13 mouse cellular contexts compared by ENCODE assay signal in the genomic region with DNA sequence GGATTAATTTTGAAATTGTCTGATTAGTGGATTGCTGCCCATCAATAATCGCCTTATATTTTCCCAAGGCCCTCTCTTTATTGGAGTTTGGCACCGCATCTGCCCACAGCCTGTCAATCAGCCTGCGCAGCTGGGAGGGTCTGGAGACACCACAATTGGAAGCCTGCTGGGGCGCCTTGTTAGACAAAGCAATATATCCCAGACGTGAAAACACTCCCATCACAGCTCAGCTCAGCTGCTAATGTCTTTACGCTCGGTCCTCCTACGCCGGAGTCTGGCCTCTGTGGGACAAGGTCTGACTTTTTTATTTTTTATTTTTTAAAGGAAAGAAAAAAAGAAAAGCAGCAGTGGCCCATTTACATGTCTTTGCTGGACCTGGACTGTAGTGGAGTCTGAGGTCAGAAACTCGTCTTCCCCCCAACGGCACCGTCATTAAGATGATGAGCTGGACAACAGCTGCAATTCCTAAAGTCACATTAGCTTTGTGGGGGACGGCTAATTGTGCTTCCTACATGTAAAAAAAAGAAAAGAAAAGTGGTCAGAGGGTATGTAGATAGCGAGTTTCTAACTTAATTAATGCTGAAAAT.
A peak's percentile ranks its signal among the peaks of the same experiment; 100 is the strongest.
DNase-seq lines count a peak whose midpoint lies in the region; ATAC-seq lines count a peak whose summit lies in the region.
"Had no signal": no experiment of that assay in that cellular context is flagged by ENCODE, and none has a peak within 500 bp of the region (broad histone marks: within the 10 kb centered on the region; RNA-seq: fewer than 3 reads in every experiment).

No protein-coding gene starts in this region.

- no peaks in the 10 kb centered on the region for H3K9me3 ChIP-seq in kidney, embryonic 14.5 days (ENCODE audit: control insufficient read depth, low read length)
- no peaks in the 10 kb centered on the region for H3K9me3 ChIP-seq in forebrain, embryonic 14.5 days (replicated peaks; ENCODE audit: control insufficient read depth, low read length)

- H3K9ac ChIP-seq in kidney, embryonic 14.5 days (ENCODE audit: low read depth, low read length), result no peak overlapping the region
- H3K9ac ChIP-seq in forebrain, embryonic 14.5 days (ENCODE audit: low read length), result no peak overlapping the region

- ATAC-seq in kidney, embryonic 14.5 days (ENCODE audit: low FRiP score, low TSS enrichment), result peak; percentile 60; the same call in 1 of the 2 replicates
- peak; percentile 93 for ATAC-seq in forebrain, embryonic 14.5 days
- ATAC-seq: intestine, embryonic 16.5 days; Patski had no signal

- H3K4me1 ChIP-seq in kidney, embryonic 14.5 days (ENCODE audit: control insufficient read depth, insufficient read depth, low read length), result no peaks in the 10 kb centered on the region
- peaks cover 9% of the 10 kb centered on the region for H3K4me1 ChIP-seq in forebrain, embryonic 14.5 days (ENCODE audit: control insufficient read depth, insufficient read depth, low read length)

- no peaks in the 10 kb centered on the region; the same call in 1 of the 2 replicates for H3K27me3 ChIP-seq in kidney, embryonic 14.5 days (ENCODE audit: control insufficient read depth, insufficient read depth, low read length)
- H3K27me3 ChIP-seq in forebrain, embryonic 14.5 days (replicated peaks; ENCODE audit: control insufficient read depth, insufficient read depth, low read length), result no peaks in the 10 kb centered on the region

- peak overlapping the region; percentile 30 for H3K4me2 ChIP-seq in kidney, embryonic 14.5 days (replicated peaks; ENCODE audit: low read depth, low read length)
- peak overlapping the region; percentile 25; the same call in 1 of the 2 replicates for H3K4me2 ChIP-seq in forebrain, embryonic 14.5 days (ENCODE audit: low read length)

- no peak for DNase-seq in kidney, adult 9 months
- DNase-seq in MN1 (ENCODE audit: low spot score), result peak; percentile 28
- DNase-seq in forebrain, embryonic 14.5 days (ENCODE audit: low spot score), result peak; percentile 85
- DNase-seq in mesoderm, embryonic 11.5 days (ENCODE audit: low read depth, low spot score), result peak; percentile 43
- no peak for DNase-seq in spleen, postnatal 10 days (ENCODE audit: low spot score in 2 of 2)
- DNase-seq in thymus, postnatal 36 days, result no peak
- DNase-seq in natural killer cell, adult 2 months (ENCODE audit: low spot score in 2 of 2), result no peak
- DNase-seq: B cell, adult 2 months; right cerebral cortex, postnatal 25 days; thymus, adult 2 months had no signal

- H3K4me3 ChIP-seq in kidney, embryonic 14.5 days (ENCODE audit: low read length), result no peak overlapping the region
- no peak overlapping the region for H3K4me3 ChIP-seq in forebrain, embryonic 14.5 days (ENCODE audit: low read depth, low read length)

- H3K27ac ChIP-seq in kidney, embryonic 14.5 days (ENCODE audit: low read depth, low read length), result no peak overlapping the region
- peak overlapping the region; percentile 33; the same call in 1 of the 2 replicates for H3K27ac ChIP-seq in forebrain, embryonic 14.5 days (ENCODE audit: low read depth, low read length)

- 20% methylated on average over 14 of the region's 14 CpGs for WGBS in kidney, embryonic 14.5 days
- 13% methylated on average over 14 of the region's 14 CpGs for WGBS in forebrain, embryonic 14.5 days

- no peaks in the 10 kb centered on the region for H3K36me3 ChIP-seq in kidney, embryonic 14.5 days (ENCODE audit: control insufficient read depth, insufficient read depth, low read length)
- no peaks in the 10 kb centered on the region for H3K36me3 ChIP-seq in forebrain, embryonic 14.5 days (ENCODE audit: control insufficient read depth, insufficient read depth, low read length)

Comparison
In these comparisons a context has a peak if more than half of its experiments do, and no peak if none do; other contexts are left out.
1. DNase-seq: peak in MN1 (single experiment), forebrain, embryonic 14.5 days (single experiment) and mesoderm, embryonic 11.5 days (single experiment); none in kidney, adult 9 months (single experiment), spleen, postnatal 10 days (0 of 2), thymus, postnatal 36 days (0 of 2) and natural killer cell, adult 2 months (0 of 2).